Mouse (Mus musculus): Measurements from ENCODE around the gene Gm20503. TPM values are rescaled to one million over a fixed set of nuclear protein-coding genes. Genes with fewer than 3 reads are reported as not detected.

The Gm20503 gene
- total and polyA plus RNA-seq, 3 experiments = 3.3 TPM; not detected in 2

GRCm38 (mm10) chr4:59069276-59069675 lies 66.3 kb downstream of the Gm20503 start:
- Histone ChIP-seq H3K9ac (ENCODE audit: control insufficient read depth, low read depth, low read length, poor library complexity, severe bottlenecking) (no peak overlapping the region), H3K36me3 (ENCODE audit: control insufficient read depth in 1 of 2, insufficient read depth in 2 of 2, low read length in 2 of 2) (no peaks in the 10 kb centered on the region; a peak in 1 of 4 replicates), H3K4me1 (ENCODE audit: control insufficient read depth in 1 of 2, insufficient read depth in 2 of 2, low read length in 2 of 2) (0 out of 4 replicates have a peak, but pooled peaks cover 0 to 2% of the 10 kb centered on the region in 2 experiments), H3K4me3 (ENCODE audit: control insufficient read depth in 1 of 2, insufficient read depth in 1 of 2, low read depth in 2 of 2, low read length in 2 of 2) (no peak overlapping the region), H3K79me2 (ENCODE audit: control insufficient read depth, insufficient read depth, low read length, poor library complexity) (no peaks in the 10 kb centered on the region), H3K27me3 (ENCODE audit: control insufficient read depth in 1 of 2, insufficient read depth in 2 of 2, low read length in 2 of 2) (no peaks in the 10 kb centered on the region; a peak in 1 of 4 replicates), H3K27ac (ENCODE audit: control insufficient read depth, low read depth, low read length) (no peak overlapping the region), H3K9me3 (replicated peaks; ENCODE audit: insufficient read depth, low read length) (no peaks in the 10 kb centered on the region)
- TF ChIP-seq KAT2A (conservative IDR thresholded peaks at IDR 0.05; ENCODE audit: low read depth, low read length) = no peak
- TF ChIP-seq USF1 (IDR thresholded peaks at IDR 0.05; ENCODE audit: low read depth, low read length) = no peak
- no peak for TF ChIP-seq GABPA (IDR thresholded peaks at IDR 0.05; ENCODE audit: low read depth, low read length)
- no peak for TF ChIP-seq MAFK (IDR thresholded peaks at IDR 0.05; ENCODE audit: borderline replicate concordance, low read depth, low read length)
- TF ChIP-seq UBTF (IDR thresholded peaks at IDR 0.05; ENCODE audit: borderline replicate concordance, insufficient read depth, low read depth, low read length) = no peak
- TF ChIP-seq SMC3 (IDR thresholded peaks at IDR 0.05; ENCODE audit: low read depth, low read length) = no peak
- TF ChIP-seq CHD2 (IDR thresholded peaks at IDR 0.05; ENCODE audit: low read length) = no peak
- TF ChIP-seq MAX (IDR thresholded peaks at IDR 0.05; ENCODE audit: low read length) = no peak
- TF ChIP-seq TCF12 (IDR thresholded peaks at IDR 0.05; ENCODE audit: low read depth, low read length) = no peak
- no peak for TF ChIP-seq ZKSCAN1 (IDR thresholded peaks at IDR 0.05; ENCODE audit: low read depth, low read length)
- no peak for TF ChIP-seq ZC3H11A (IDR thresholded peaks at IDR 0.05; ENCODE audit: low read depth, low read length)
- no peak for DNase-seq (ENCODE audit: low read depth, low spot score)

GRCm38 (mm10) chr4:59083430-59083829 lies 80.4 kb downstream of the Gm20503 start:
- Histone ChIP-seq H3K79me2 (ENCODE audit: control insufficient read depth, insufficient read depth, low read length, poor library complexity) (no peaks in the 10 kb centered on the region), H3K9ac (ENCODE audit: control insufficient read depth, low read depth, low read length, poor library complexity, severe bottlenecking) (no peak overlapping the region), H3K27ac (ENCODE audit: control insufficient read depth, low read depth, low read length) (no peak overlapping the region), H3K4me1 (ENCODE audit: control insufficient read depth in 1 of 2, insufficient read depth in 2 of 2, low read length in 2 of 2) (no peaks in the 10 kb centered on the region), H3K9me3 (replicated peaks; ENCODE audit: insufficient read depth, low read length) (no peaks in the 10 kb centered on the region), H3K27me3 (ENCODE audit: control insufficient read depth in 1 of 2, insufficient read depth in 2 of 2, low read length in 2 of 2) (no peaks in the 10 kb centered on the region; a peak in 1 of 4 replicates), H3K4me3 (ENCODE audit: control insufficient read depth in 1 of 2, insufficient read depth in 1 of 2, low read depth in 2 of 2, low read length in 2 of 2) (no peak overlapping the region), H3K36me3 (ENCODE audit: control insufficient read depth in 1 of 2, insufficient read depth in 2 of 2, low read length in 2 of 2) (no peaks in the 10 kb centered on the region)
- TF ChIP-seq EP300 (IDR thresholded peaks at IDR 0.05; ENCODE audit: low read depth in 1 of 2, low read length in 2 of 2) = no peak
- peak; percentile 56; the same call in 1 of the 2 replicates for TF ChIP-seq ZNF384 (IDR thresholded peaks at IDR 0.05; ENCODE audit: low read depth, low read length)
- DNase-seq (ENCODE audit: low read depth, low spot score) = peak; percentile 23

- DNase-seq (ENCODE audit: low read depth, low spot score) = no peak
- Histone ChIP-seq H3K4me1 (ENCODE audit: control insufficient read depth in 1 of 2, insufficient read depth in 2 of 2, low read length in 2 of 2) (no peaks in the 10 kb centered on the region), H3K27ac (ENCODE audit: control insufficient read depth, low read depth, low read length) (no peak overlapping the region), H3K9me3 (replicated peaks; ENCODE audit: insufficient read depth, low read length) (no peaks in the 10 kb centered on the region), H3K27me3 (ENCODE audit: control insufficient read depth in 1 of 2, insufficient read depth in 2 of 2, low read length in 2 of 2) (no peaks in the 10 kb centered on the region), H3K9ac (ENCODE audit: control insufficient read depth, low read depth, low read length, poor library complexity, severe bottlenecking) (no peak overlapping the region), H3K4me3 (ENCODE audit: control insufficient read depth in 1 of 2, insufficient read depth in 1 of 2, low read depth in 2 of 2, low read length in 2 of 2) (no peak overlapping the region), H3K36me3 (ENCODE audit: control insufficient read depth in 1 of 2, insufficient read depth in 2 of 2, low read length in 2 of 2) (no peaks in the 10 kb centered on the region), H3K79me2 (ENCODE audit: control insufficient read depth, insufficient read depth, low read length, poor library complexity) (no peaks in the 10 kb centered on the region)
- TF ChIP-seq POLR2A (IDR thresholded peaks at IDR 0.05; ENCODE audit: control insufficient read depth in 1 of 2, insufficient read depth in 1 of 2, low read depth in 1 of 2, low read length in 2 of 2, poor library complexity in 1 of 2) (no peak), CHD2 (IDR thresholded peaks at IDR 0.05; ENCODE audit: low read length) (no peak), KAT2A (conservative IDR thresholded peaks at IDR 0.05; ENCODE audit: low read depth, low read length) (no peak), GABPA (IDR thresholded peaks at IDR 0.05; ENCODE audit: low read depth, low read length) (no peak), E2F4 (IDR thresholded peaks at IDR 0.05; ENCODE audit: borderline replicate concordance, low read depth, low read length) (no peak), MEF2A (IDR thresholded peaks at IDR 0.05; ENCODE audit: extremely low read depth, insufficient replicate concordance, low read depth, low read length, poor library complexity, severe bottlenecking) (no peak), POLR2AphosphoS2 (IDR thresholded peaks at IDR 0.05; ENCODE audit: low read length) (no peak), ZKSCAN1 (IDR thresholded peaks at IDR 0.05; ENCODE audit: low read depth, low read length) (no peak), ETS1 (IDR thresholded peaks at IDR 0.05; ENCODE audit: low read depth, low read length) (no peak), HCFC1 (IDR thresholded peaks at IDR 0.05; ENCODE audit: low read depth, low read length) (no peak), JUND (IDR thresholded peaks at IDR 0.05; ENCODE audit: low read depth, low read length) (no peak), ZMIZ1 (IDR thresholded peaks at IDR 0.05; ENCODE audit: low read depth, low read length) (no peak), ZC3H11A (IDR thresholded peaks at IDR 0.05; ENCODE audit: low read depth, low read length) (no peak)
Observed at GRCm38 (mm10) chr4:59089391-59089790, 86.4 kb downstream of the Gm20503 start.
